ENCODE assay signal across 8 mouse cellular contexts in genomic region chr10:86685179-86686016, GRCm38 (mm10). TPM values are rescaled to one million over a fixed set of nuclear protein-coding genes. Genes with fewer than 3 reads are reported as not detected.
DNase-seq lines count a peak whose midpoint lies in the region; ATAC-seq and TF ChIP-seq lines count a peak whose summit lies in the region.
"Not testable (repeated sequence)": the region's sequence is repeated elsewhere in the genome, so short reads cannot be mapped to it uniquely, and the experiment has no call there.

No protein-coding gene starts in this region.

- 1% methylated on average over 53 of the region's 53 CpGs for WGBS in embryonic facial prominence, embryonic 12.5 days
- WGBS in kidney, adult 2 months = under 1% methylated on average over 51 of the region's 53 CpGs
- under 1% methylated on average over 52 of the region's 53 CpGs for WGBS in limb, embryonic 12.5 days
- WGBS in midbrain, embryonic 14.5 days = under 1% methylated on average over 53 of the region's 53 CpGs

- peak overlapping the region; percentile 63 for H3K4me3 ChIP-seq in embryonic facial prominence, embryonic 12.5 days
- H3K4me3 ChIP-seq in kidney, adult 2 months (ENCODE audit: insufficient read depth, low read depth, low read length) = peak overlapping the region; percentile 85
- peak overlapping the region; percentile 64 for H3K4me3 ChIP-seq in limb, embryonic 12.5 days (replicated peaks)
- peak overlapping the region; percentile 65 for H3K4me3 ChIP-seq in midbrain, embryonic 14.5 days (replicated peaks; ENCODE audit: low read depth, low read length)

- H3K9ac ChIP-seq in embryonic facial prominence, embryonic 12.5 days = peak overlapping the region; percentile 65
- H3K9ac ChIP-seq in limb, embryonic 12.5 days (replicated peaks) = peak overlapping the region; percentile 75
- peak overlapping the region; percentile 87 for H3K9ac ChIP-seq in midbrain, embryonic 14.5 days (replicated peaks; ENCODE audit: low read length)

- not testable (repeated sequence) for H3K36me3 ChIP-seq in embryonic facial prominence, embryonic 12.5 days; kidney, adult 2 months (ENCODE audit: control insufficient read depth, insufficient read depth, low read length); limb, embryonic 12.5 days; midbrain, embryonic 14.5 days (ENCODE audit: control insufficient read depth, insufficient read depth, low read length)

- H3K27me3 ChIP-seq in embryonic facial prominence, embryonic 12.5 days; kidney, adult 2 months (replicated peaks; ENCODE audit: control insufficient read depth, insufficient read depth, low read length); limb, embryonic 12.5 days; midbrain, embryonic 14.5 days (ENCODE audit: control insufficient read depth, insufficient read depth, low read length): not testable (repeated sequence)

- DNase-seq in 3134 (ENCODE audit: extremely low read depth, insufficient read length, low spot score) = peak; percentile 88
- peak; percentile 75 for DNase-seq in adrenal gland, postnatal 25 days
- DNase-seq in heart, adult 18-20 months = peak; percentile 81 to 88
- peak; percentile 86 for DNase-seq in kidney, adult 2 months
- DNase-seq in midbrain, embryonic 14.5 days = peak; percentile 90
- peak; percentile 67 for DNase-seq in spleen, adult 12 weeks (ENCODE audit: low spot score)

- not testable (repeated sequence) for H3K4me1 ChIP-seq in embryonic facial prominence, embryonic 12.5 days; kidney, adult 2 months (ENCODE audit: control insufficient read depth, insufficient read depth, low read length); limb, embryonic 12.5 days (replicated peaks); midbrain, embryonic 14.5 days (ENCODE audit: control insufficient read depth, insufficient read depth, low read length)

- peak overlapping the region; percentile 69 for H3K4me2 ChIP-seq in embryonic facial prominence, embryonic 12.5 days (replicated peaks)
- H3K4me2 ChIP-seq in limb, embryonic 12.5 days = peak overlapping the region; percentile 67
- H3K4me2 ChIP-seq in midbrain, embryonic 14.5 days (ENCODE audit: low read length) = peak overlapping the region; percentile 64

- H3K9me3 ChIP-seq in embryonic facial prominence, embryonic 12.5 days; limb, embryonic 12.5 days; midbrain, embryonic 14.5 days (ENCODE audit: control insufficient read depth, low read length): not testable (repeated sequence)

- ATAC-seq in embryonic facial prominence, embryonic 12.5 days (ENCODE audit: insufficient number of reproducible peaks, insufficient read depth, low FRiP score, low TSS enrichment) = peak; percentile 86
- ATAC-seq in limb, embryonic 12.5 days (ENCODE audit: insufficient number of reproducible peaks, insufficient read depth, low FRiP score, low TSS enrichment, low read depth) = peak; percentile 85
- ATAC-seq in midbrain, embryonic 14.5 days (ENCODE audit: low FRiP score, low TSS enrichment) = peak; percentile 96

- TF ChIP-seq CTCF in kidney, adult 2 months (conservative IDR thresholded peaks at IDR 0.05; ENCODE audit: insufficient read depth, insufficient read length, low read depth, low read length) = not testable (repeated sequence)

- peak overlapping the region; percentile 70; the same call in 1 of the 2 replicates for H3K27ac ChIP-seq in embryonic facial prominence, embryonic 12.5 days
- H3K27ac ChIP-seq in kidney, adult 2 months (ENCODE audit: insufficient read depth, low read depth, low read length) = peak overlapping the region; percentile 67
- peak overlapping the region; percentile 86 for H3K27ac ChIP-seq in limb, embryonic 12.5 days
- peak overlapping the region; percentile 85 for H3K27ac ChIP-seq in midbrain, embryonic 14.5 days (replicated peaks; ENCODE audit: low read depth, low read length)

- not testable (repeated sequence) for TF ChIP-seq POLR2A in kidney, adult 2 months (IDR thresholded peaks at IDR 0.05; ENCODE audit: low read depth, low read length)

RNA-seq across cellular contexts. Expression of gene Hsp90b1, which starts 19.9 kb away (rescaled TPM):
- total RNA-seq in adrenal gland, postnatal 25 days (2021) = 563 and 663 TPM in 2 replicates
- polyA plus RNA-seq in embryonic facial prominence, embryonic 12.5 days (2016; fragmentation: Nextera tagmentation; extraction: Ambion mirVana) = 615 and 661 TPM in 2 replicates
- total RNA-seq in heart, adult 18-20 months (2021) = 100 to 1,000 TPM; 319 to 364 TPM
- polyA plus RNA-seq in kidney, adult 2 months (2012; rRNA removed) = 47.4 and 64.6 TPM in 2 replicates
- 588 and 626 TPM in 2 replicates for polyA plus RNA-seq in limb, embryonic 12.5 days (2016; fragmentation: Nextera tagmentation; extraction: Ambion mirVana)
- polyA plus RNA-seq in midbrain, embryonic 14.5 days (2014; fragmentation: Nextera tagmentation; extraction: Ambion mirVana) = 176 and 242 TPM in 2 replicates

RNA-seq across cellular contexts. Expression of gene Ttc41, which starts 20.2 kb away (rescaled TPM):
- 3.3 and 3.5 TPM in 2 replicates for total RNA-seq in adrenal gland, postnatal 25 days (2021)
- polyA plus RNA-seq in embryonic facial prominence, embryonic 12.5 days (2016; fragmentation: Nextera tagmentation; extraction: Ambion mirVana) = 1.8 and 2.3 TPM in 2 replicates
- total RNA-seq in heart, adult 18-20 months (2021) = 1 to 10 TPM; 1.5 to 1.9 TPM
- polyA plus RNA-seq in kidney, adult 2 months (2012; rRNA removed) = 1.7 and 1.8 TPM in 2 replicates
- 2.1 and 2.5 TPM in 2 replicates for polyA plus RNA-seq in limb, embryonic 12.5 days (2016; fragmentation: Nextera tagmentation; extraction: Ambion mirVana)
- polyA plus RNA-seq in midbrain, embryonic 14.5 days (2014; fragmentation: Nextera tagmentation; extraction: Ambion mirVana) = 0.61 and 2.5 TPM in 2 replicates

Comparison
In these comparisons a context has a peak if more than half of its experiments do, and no peak if none do; other contexts are left out.
1. Peak in every context shown above with its lines: DNase-seq, ATAC-seq, H3K4me3 ChIP-seq and H3K27ac ChIP-seq.